In the genomic region with DNA sequence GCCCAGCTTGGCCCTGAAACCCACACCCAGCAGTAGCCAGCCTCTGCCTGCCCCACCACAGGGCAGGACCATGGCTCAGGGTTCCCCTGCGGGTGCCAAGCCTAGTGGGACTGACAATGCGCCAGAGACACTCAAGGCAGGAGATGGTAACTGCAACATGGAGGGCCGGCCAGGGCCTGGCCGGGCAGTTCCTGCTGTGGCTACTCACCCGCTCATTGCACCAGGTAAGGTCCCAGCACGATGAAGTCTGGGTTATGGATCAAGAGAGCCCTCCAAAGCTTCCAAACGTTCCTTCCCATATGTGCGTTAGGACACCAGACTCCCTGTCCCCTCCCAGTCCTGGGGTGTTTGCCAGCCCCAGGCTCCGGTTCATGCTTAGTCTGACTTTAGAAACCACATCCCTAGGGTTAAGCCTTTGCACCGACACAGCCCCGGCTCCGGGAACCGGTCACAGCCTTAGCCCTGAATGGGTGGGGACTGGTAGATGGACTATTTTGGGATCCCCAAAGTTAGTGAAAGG, we compare ENCODE assay signal across 8 mouse cellular contexts. TPM values are rescaled to one million over a fixed set of nuclear protein-coding genes. Genes with fewer than 3 reads are reported as not detected.
DNase-seq lines count a peak whose midpoint lies in the region; ATAC-seq and TF ChIP-seq lines count a peak whose summit lies in the region.

No protein-coding gene starts in this region.

- no peak for DNase-seq in neural tube, embryonic 11.5 days (ENCODE audit: low spot score)
- no peak for DNase-seq in neural tube, embryonic 10.5 days (ENCODE audit: extremely low spot score, low spot score)
- peak; percentile 32 for DNase-seq in embryonic facial prominence, embryonic 10.5 days (ENCODE audit: low spot score)
- DNase-seq in hindbrain, postnatal 0 days (ENCODE audit: low spot score): no peak
- DNase-seq in adrenal gland, adult 18-20 months (ENCODE audit: low spot score in 2 of 2): no peak
- DNase-seq in right cerebral cortex, adult 2 months (ENCODE audit: low spot score in 2 of 2): no peak
- no peak for DNase-seq in adrenal gland, postnatal 14 days

- H3K27me3 ChIP-seq in neural tube, embryonic 11.5 days (ENCODE audit: control insufficient read depth, insufficient read depth, low read length): no peaks in the 10 kb centered on the region
- H3K27me3 ChIP-seq in embryonic facial prominence, embryonic 10.5 days (replicated peaks; ENCODE audit: low read depth, poor library complexity, severe bottlenecking): peaks cover 30% of the 10 kb centered on the region
- no peaks in the 10 kb centered on the region for H3K27me3 ChIP-seq in hindbrain, postnatal 0 days (ENCODE audit: insufficient read depth, low read length)
- no peaks in the 10 kb centered on the region for H3K27me3 ChIP-seq in neural tube, embryonic 13.5 days

- no peak overlapping the region for H3K4me3 ChIP-seq in neural tube, embryonic 11.5 days (ENCODE audit: low read depth, low read length)
- H3K4me3 ChIP-seq in embryonic facial prominence, embryonic 10.5 days: peak overlapping the region; percentile 50
- no peak overlapping the region for H3K4me3 ChIP-seq in hindbrain, postnatal 0 days (ENCODE audit: low read length)
- no peak overlapping the region for H3K4me3 ChIP-seq in neural tube, embryonic 13.5 days

- H3K9ac ChIP-seq in neural tube, embryonic 11.5 days (ENCODE audit: low read length): 0 out of 2 replicates have a peak overlapping the region, but pooled peaks have one; percentile 24
- no peak overlapping the region for H3K9ac ChIP-seq in hindbrain, postnatal 0 days (replicated peaks; ENCODE audit: low read length)
- H3K9ac ChIP-seq in neural tube, embryonic 13.5 days: peak overlapping the region; percentile 50; the same call in 1 of the 2 replicates

- H3K27ac ChIP-seq in neural tube, embryonic 11.5 days (ENCODE audit: low read depth, low read length): no peak overlapping the region
- peak overlapping the region; percentile 71 for H3K27ac ChIP-seq in embryonic facial prominence, embryonic 10.5 days (replicated peaks)
- no peak overlapping the region for H3K27ac ChIP-seq in hindbrain, postnatal 0 days
- peak overlapping the region; percentile 65; the same call in 1 of the 2 replicates for H3K27ac ChIP-seq in neural tube, embryonic 13.5 days (replicated peaks)

- H3K9me3 ChIP-seq in neural tube, embryonic 11.5 days (ENCODE audit: control insufficient read depth, low read length): no peaks in the 10 kb centered on the region
- H3K9me3 ChIP-seq in embryonic facial prominence, embryonic 10.5 days: no peaks in the 10 kb centered on the region
- H3K9me3 ChIP-seq in hindbrain, postnatal 0 days (ENCODE audit: low read length): no peaks in the 10 kb centered on the region
- H3K9me3 ChIP-seq in neural tube, embryonic 13.5 days: no peaks in the 10 kb centered on the region

- peak overlapping the region; percentile 38 for H3K4me2 ChIP-seq in neural tube, embryonic 11.5 days (ENCODE audit: low read depth)
- H3K4me2 ChIP-seq in hindbrain, postnatal 0 days (ENCODE audit: low read depth, low read length): peak overlapping the region; percentile 39; the same call in 1 of the 2 replicates
- H3K4me2 ChIP-seq in neural tube, embryonic 13.5 days: peak overlapping the region; percentile 50

- no peak for ATAC-seq in neural tube, embryonic 11.5 days (ENCODE audit: insufficient read depth, low FRiP score, low TSS enrichment)
- ATAC-seq in hindbrain, postnatal 0 days: no peak
- no peak for ATAC-seq in neural tube, embryonic 13.5 days (ENCODE audit: low read depth)

- no peaks in the 10 kb centered on the region; the same call in 1 of the 2 replicates for H3K36me3 ChIP-seq in neural tube, embryonic 11.5 days (ENCODE audit: control insufficient read depth, insufficient read depth, low read length)
- peaks cover 4% of the 10 kb centered on the region for H3K36me3 ChIP-seq in embryonic facial prominence, embryonic 10.5 days (replicated peaks)
- H3K36me3 ChIP-seq in hindbrain, postnatal 0 days (ENCODE audit: insufficient read depth, low read length): peaks cover 3% of the 10 kb centered on the region; the same call in 1 of the 2 replicates
- peaks cover 37% of the 10 kb centered on the region for H3K36me3 ChIP-seq in neural tube, embryonic 13.5 days

- peaks cover 40% of the 10 kb centered on the region for H3K4me1 ChIP-seq in neural tube, embryonic 11.5 days (ENCODE audit: control insufficient read depth, insufficient read depth, low read length)
- H3K4me1 ChIP-seq in embryonic facial prominence, embryonic 10.5 days: peaks cover 77% of the 10 kb centered on the region
- H3K4me1 ChIP-seq in hindbrain, postnatal 0 days (ENCODE audit: insufficient read depth, low read length): peaks cover 32% of the 10 kb centered on the region
- H3K4me1 ChIP-seq in neural tube, embryonic 13.5 days (replicated peaks): peaks cover 74% of the 10 kb centered on the region

- peak; percentile 20; the same call in 1 of the 2 replicates for TF ChIP-seq CTCF in hindbrain, postnatal 0 days (IDR thresholded peaks at IDR 0.05; ENCODE audit: low read depth)

- 66% methylated on average over 13 of the region's 13 CpGs for WGBS in neural tube, embryonic 11.5 days
- WGBS in embryonic facial prominence, embryonic 10.5 days: 35% methylated on average over 13 of the region's 13 CpGs
- 41% methylated on average over 13 of the region's 13 CpGs for WGBS in hindbrain, postnatal 0 days
- WGBS in neural tube, embryonic 13.5 days: 66% methylated on average over 13 of the region's 13 CpGs

RNA-seq across cellular contexts. Expression of a gene that starts 43.0 kb away (rescaled TPM):
- polyA plus RNA-seq in neural tube, embryonic 11.5 days (2014; fragmentation: Nextera tagmentation; extraction: Ambion mirVana): 0.33 and 0.45 TPM in 2 replicates
- 0.09 and 0.12 TPM in 2 replicates for polyA plus RNA-seq in embryonic facial prominence, embryonic 10.5 days (2016; fragmentation: Nextera tagmentation; extraction: Ambion mirVana)
- 0.47 and 1.1 TPM in 2 replicates for total RNA-seq in hindbrain, postnatal 0 days (2014; rRNA removed)
- polyA plus RNA-seq in hindbrain, postnatal 0 days (2015; fragmentation: Nextera tagmentation; extraction: Ambion mirVana): 0.10 TPM in 2 replicates
- 0.46 and 0.70 TPM in 2 replicates for polyA plus RNA-seq in neural tube, embryonic 13.5 days (2015; fragmentation: Nextera tagmentation; extraction: Ambion mirVana)
- total RNA-seq in adrenal gland, adult 18-20 months (2021): under 1 TPM; 0.17 to 0.42 TPM
- 0.26 TPM in 2 replicates for total RNA-seq in adrenal gland, postnatal 14 days (2021)

RNA-seq across cellular contexts. Expression of a gene that starts 57.7 kb away (rescaled TPM):
- polyA plus RNA-seq in neural tube, embryonic 11.5 days (2014; fragmentation: Nextera tagmentation; extraction: Ambion mirVana): 109 and 123 TPM in 2 replicates
- 69.5 and 84.4 TPM in 2 replicates for polyA plus RNA-seq in embryonic facial prominence, embryonic 10.5 days (2016; fragmentation: Nextera tagmentation; extraction: Ambion mirVana)
- 103 and 125 TPM in 2 replicates for total RNA-seq in hindbrain, postnatal 0 days (2014; rRNA removed)
- polyA plus RNA-seq in hindbrain, postnatal 0 days (2015; fragmentation: Nextera tagmentation; extraction: Ambion mirVana): 46.1 and 50.7 TPM in 2 replicates
- polyA plus RNA-seq in neural tube, embryonic 13.5 days (2015; fragmentation: Nextera tagmentation; extraction: Ambion mirVana): 82.2 and 101 TPM in 2 replicates
- total RNA-seq in adrenal gland, adult 18-20 months (2021): 10 to 100 TPM; 69.8 to 88.5 TPM
- total RNA-seq in adrenal gland, postnatal 14 days (2021): 79.0 and 79.8 TPM in 2 replicates

Comparison
In these comparisons a context has a peak if more than half of its experiments do, and no peak if none do; other contexts are left out.
1. H3K27ac ChIP-seq: peak in embryonic facial prominence, embryonic 10.5 days (single experiment) and neural tube, embryonic 13.5 days (single experiment); none in neural tube, embryonic 11.5 days (single experiment) and hindbrain, postnatal 0 days (single experiment).
2. Peak in every context shown above with its lines, with median percentiles within 50 percentile points of each other: H3K4me2 ChIP-seq.